Mouse (Mus musculus): Measurements from ENCODE around the gene Emcn. TPM values are rescaled to one million over a fixed set of nuclear protein-coding genes. Genes with fewer than 3 reads are reported as not detected.

The Emcn gene
- total RNA-seq, 2 experiments from 2014 or later, result 6.4 to 10.6 TPM

DNA sequence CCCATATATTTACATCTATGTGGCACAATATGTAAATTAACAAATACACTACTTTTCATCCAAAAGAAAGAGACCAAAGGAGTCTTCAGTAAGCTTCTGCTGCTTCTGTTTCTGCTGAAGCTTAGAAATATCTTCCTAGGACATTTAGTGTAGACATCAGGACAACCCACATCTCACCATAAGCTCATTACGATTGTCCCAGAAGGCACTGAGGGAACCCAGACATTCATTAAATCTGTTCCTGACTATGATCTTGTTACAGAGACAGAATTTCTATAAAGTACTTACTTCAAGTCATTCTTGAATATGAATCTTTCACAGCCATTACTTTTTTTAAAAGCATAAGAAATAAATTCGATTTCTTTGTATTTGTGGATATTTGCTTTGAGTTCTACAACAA lies 41.4 kb downstream of the Emcn start:
- no peak for DNase-seq (ENCODE audit: extremely low spot score in 1 of 2, low spot score in 1 of 2)

DNA sequence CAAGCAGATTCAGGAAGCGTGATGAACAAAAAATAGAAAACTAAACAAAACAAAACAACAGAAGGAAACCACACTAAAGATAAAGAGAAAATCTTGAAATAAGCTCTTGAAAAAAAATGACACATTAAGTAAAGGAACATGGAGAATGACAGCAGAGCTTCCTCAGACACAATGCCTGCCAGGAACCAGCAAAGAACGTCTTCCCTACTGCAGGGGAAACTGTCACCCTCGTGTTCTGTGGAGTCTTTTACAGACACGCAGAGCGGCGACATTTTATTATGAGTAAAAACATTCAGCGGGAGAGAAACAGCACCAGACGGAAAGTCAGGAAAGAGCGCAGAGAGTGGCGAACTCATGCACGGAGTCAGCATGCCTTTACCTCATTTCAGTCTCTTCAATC lies 54.7 kb downstream of the Emcn start:
- no peak for DNase-seq (ENCODE audit: extremely low spot score in 1 of 2, low spot score in 1 of 2)

DNA sequence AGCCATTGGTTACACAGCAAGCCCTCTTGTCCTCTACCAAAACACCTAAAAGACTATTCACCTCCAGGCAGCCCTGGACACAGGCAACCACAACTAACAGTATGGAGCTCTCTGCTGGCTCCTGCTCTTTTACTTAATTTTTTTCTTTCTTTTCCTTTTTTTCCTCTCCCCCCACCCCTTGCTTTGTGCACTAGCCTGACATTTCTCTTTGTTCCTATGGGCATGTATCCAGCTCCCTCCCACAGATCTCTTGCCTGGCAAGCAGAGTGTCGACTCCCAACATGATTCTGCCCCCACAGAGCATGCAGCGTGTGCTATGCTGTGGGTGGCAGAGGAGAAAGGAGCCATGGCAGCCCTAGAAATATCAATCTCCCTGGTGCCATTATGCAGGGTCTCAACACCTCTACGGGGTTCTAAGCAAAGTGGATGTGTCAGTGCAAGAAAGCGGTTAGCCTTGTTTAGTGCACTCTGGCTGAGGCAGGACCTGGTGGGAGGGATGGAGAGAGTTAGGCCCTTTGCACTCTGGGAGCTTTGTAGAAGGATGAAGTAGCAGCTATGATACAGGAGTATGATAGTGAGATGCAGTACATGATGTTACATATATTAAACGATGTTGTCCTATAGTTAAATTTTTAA lies 74.7 kb downstream of the Emcn start:
- peak; percentile 33 to 54 for DNase-seq (ENCODE audit: extremely low spot score in 1 of 2, low spot score in 1 of 2)

DNA sequence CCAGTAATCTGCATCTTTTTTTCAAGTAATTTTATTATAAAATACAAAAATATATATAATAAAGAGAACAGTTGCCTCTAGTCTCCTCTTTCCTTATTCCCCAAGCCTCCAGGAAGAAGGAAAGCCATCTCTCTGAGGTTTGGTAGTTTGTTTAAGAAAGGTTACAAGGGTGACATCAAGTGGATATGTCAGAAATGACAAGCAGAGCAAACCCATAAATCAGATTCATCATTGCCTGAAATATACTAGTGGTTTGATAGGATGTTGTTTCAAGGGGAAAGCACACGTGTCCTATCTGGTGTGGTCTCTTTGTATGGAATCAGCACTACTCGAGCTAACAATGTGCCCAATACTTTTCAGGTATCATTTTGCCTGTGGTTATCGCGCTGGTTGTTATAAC lies 77.8 kb downstream of the Emcn start:
- no peak for DNase-seq (ENCODE audit: extremely low spot score in 1 of 2, low spot score in 1 of 2)

DNA sequence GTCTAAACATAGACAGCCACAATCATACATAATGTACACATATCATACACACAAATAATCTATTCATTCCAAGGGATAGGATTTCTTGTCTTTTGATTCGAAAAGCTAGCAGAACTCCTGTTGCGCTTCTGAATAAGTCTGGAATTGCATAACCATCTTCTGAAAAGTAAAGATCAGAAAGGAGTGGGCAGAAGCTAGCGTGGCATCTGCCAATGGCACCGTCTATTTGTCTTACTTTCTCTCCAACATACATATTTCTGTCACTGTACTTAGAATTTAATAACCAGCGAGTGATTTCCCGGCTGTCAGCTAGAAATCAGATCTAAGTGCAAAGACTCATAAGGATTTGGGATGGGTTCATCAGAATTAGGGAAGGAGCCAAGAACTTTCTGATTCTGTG lies 88.6 kb downstream of the Emcn start:
- DNase-seq (ENCODE audit: extremely low spot score in 1 of 2, low spot score in 1 of 2), result no peak

DNA sequence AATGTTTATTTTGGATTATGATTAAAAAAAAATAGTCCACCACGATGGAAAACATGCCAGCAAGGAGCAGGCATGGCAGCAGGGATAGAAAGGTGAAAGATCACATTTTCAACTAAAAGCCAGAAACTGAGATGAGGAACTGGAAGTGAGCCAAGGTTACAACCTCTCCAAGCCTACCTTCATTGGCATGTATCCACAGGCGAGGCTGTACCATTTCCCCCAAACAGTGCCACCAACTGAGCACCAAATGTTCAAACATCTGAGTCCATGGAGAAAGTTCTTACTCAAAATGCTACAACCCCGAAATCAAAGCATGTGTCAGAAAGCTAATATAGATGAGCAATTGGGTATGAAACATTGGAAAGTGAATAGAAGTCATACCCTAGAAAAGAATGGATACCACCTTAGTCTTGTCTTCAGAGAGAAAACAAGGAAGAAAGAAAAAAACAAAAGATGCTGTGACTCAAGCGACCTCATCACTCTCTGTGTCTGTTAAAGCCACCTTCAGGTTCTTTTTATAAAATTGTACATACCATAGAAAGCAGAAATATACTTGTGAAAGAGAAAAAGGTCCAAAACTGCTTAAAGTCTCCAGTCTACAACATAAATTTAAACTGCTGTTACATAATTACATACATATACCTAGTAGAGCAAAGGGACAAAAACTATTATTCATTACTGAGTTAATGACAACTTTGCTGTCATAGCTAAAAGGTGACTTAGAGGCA lies 124.2 kb downstream of the Emcn start:
- no peak for DNase-seq (ENCODE audit: extremely low spot score in 1 of 2, low spot score in 1 of 2)

DNA sequence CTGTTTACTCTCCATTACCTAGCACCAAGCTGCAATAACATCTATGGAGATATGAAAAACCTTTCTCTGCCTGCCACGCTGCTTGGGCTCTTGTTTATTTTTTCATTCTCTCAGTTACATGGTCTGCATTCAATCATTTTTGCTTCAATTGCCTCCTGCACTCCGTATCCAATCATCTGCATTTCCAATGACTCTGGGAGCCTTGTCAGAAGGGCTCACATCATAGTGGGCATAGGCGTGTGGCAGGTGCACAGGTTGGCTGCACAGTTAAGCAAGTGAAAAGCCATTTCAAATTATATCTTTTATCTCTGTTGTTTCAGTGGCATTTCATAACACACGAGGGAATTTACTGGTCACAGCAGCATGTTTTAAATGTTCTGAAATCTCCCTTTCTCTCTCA lies 125.1 kb downstream of the Emcn start:
- no peak for DNase-seq (ENCODE audit: extremely low spot score in 1 of 2, low spot score in 1 of 2)

DNA sequence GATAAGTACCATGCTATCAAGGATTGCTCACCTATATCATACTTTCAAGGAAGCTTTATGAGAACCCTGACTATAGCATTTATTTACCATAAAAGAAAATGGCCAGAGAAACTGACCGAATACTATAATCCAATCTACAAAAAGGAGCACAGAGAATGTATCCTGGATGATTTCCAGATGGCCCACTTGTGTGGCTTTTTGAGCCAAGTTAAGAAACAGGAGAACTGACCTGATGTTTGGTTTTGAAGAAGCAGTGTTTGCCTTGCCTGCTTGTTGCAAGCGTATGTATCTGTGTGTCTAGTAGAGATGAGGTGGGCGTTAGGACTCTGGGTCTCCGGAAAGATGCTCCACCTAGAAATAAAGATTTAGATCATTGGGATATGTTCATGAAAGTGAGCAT lies 125.9 kb downstream of the Emcn start:
- DNase-seq (ENCODE audit: extremely low spot score in 1 of 2, low spot score in 1 of 2), result no peak

DNA sequence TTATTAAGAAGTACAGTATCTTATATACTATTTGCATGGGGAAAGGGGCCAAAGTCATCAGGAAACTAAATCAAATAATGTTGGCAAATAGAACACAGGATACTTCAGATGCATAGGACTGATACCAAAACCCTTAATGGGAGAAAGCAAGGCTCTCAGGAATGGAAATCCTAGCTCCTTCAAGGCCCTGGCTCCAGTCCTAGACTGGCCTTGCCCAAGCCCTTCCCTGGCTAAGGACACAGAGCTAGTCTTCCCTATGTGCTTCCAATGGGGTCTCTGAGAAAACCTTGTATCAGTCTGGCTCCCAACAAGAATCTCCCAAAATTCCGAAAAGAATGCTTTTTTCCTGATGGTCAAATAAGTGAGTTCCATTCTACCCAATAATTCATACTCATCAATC lies 126.5 kb downstream of the Emcn start:
- DNase-seq (ENCODE audit: extremely low spot score in 1 of 2, low spot score in 1 of 2), result no peak

DNA sequence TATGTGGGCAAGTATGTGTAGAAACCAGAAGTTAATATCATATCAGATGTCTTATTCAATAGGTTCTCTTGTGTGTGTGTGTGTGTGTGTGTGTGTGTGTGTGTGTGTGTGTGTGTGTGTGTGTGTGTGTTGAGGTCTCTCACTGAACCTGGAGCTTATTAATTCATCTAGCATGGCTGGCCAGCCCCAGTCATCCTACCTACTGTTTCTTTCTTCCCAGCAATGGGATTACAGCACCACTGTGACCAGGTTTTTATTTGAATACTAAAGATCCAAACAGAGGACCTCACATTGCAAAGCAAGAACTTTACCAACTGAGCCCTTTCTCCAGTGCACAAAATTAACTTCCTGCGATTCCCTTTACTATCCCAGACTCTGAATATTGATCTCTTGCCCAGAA lies 131.3 kb downstream of the Emcn start:
- DNase-seq (ENCODE audit: extremely low spot score in 1 of 2, low spot score in 1 of 2), result no peak

DNA sequence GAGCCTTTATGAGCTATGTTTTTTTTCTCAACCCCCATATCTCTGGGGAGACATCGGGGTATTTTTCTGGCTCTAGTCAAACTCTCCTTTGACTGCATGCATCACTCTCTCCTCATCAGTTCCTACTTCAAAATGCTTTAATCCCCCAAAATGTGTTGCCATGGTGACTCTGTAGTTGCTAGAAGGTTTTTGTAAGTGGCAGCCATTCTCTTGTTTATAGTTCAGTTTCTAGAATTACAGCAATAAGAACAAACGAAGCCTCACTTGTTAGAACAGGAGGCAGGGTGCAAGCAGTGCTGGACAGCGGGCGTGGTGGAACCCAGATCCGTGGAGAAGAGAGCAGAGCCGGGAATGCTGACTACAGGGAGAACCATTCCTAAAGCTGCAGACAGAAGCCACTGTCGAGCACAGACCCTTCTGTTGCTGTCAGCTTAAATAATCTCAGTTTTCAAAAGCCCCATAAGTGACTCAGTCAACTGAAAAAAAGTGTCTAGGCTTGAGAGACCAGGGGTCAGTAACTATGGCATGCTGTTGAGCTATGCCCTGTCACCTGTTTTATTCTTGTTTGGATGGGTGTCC lies 139.0 kb downstream of the Emcn start:
- DNase-seq (ENCODE audit: extremely low spot score in 1 of 2, low spot score in 1 of 2), result peak in 1 of 2 experiments; percentile 32

DNA sequence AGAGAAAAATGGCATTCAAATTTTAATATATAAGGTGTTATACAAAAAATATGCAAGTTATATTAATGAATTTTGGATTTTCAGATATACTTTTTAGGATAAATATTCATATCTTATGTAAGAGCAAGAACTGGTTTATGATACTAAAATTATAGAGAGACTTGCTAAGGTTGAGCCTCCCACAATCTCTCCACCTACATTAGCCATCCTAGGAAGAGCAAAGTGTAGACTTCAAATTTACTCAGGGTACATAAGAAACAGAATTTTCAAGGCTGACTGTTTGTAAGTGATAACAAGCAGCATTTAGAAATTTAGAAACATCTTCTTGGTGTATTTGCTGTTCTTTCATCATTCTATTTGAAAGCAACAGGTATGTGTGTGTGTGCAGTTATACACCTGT lies 140.3 kb downstream of the Emcn start:
- DNase-seq (ENCODE audit: extremely low spot score in 1 of 2, low spot score in 1 of 2), result no peak

Measured in layer of hippocampus, postnatal 25 days (tissue).